Mouse (Mus musculus): Measurements from ENCODE around the gene Col4a3. TPM values are rescaled to one million over a fixed set of nuclear protein-coding genes. Genes with fewer than 3 reads are reported as not detected.

The Col4a3 gene
- polyA plus RNA-seq, 1 experiment from 2014 or later, result 0.14 TPM

GRCm38 (mm10) chr1:82762274-82762673, 175.6 kb downstream of the Col4a3 start:
- WGBS, result 81% methylated on average over 1 of the region's 1 CpGs
- Histone ChIP-seq H3K27ac (no peak overlapping the region), H3K4me3 (no peak overlapping the region), H3K4me2 (replicated peaks) (no peak overlapping the region), H3K4me1 (no peaks in the 10 kb centered on the region), H3K27me3 (no peaks in the 10 kb centered on the region), H3K36me3 (peaks cover 21% of the 10 kb centered on the region; the same call in 1 of the 2 replicates), H3K9ac (no peak overlapping the region), H3K9me3 (replicated peaks) (no peaks in the 10 kb centered on the region)
- no peak for ATAC-seq (ENCODE audit: low FRiP score)

- no peaks in the 10 kb centered on the region for H3K27me3 ChIP-seq
- no peak for ATAC-seq (ENCODE audit: low FRiP score)
- 78% methylated on average over 1 of the region's 1 CpGs for WGBS
Observed at GRCm38 (mm10) chr1:82766227-82766626, 179.5 kb downstream of the Col4a3 start.

GRCm38 (mm10) chr1:82766641-82767040, 179.9 kb downstream of the Col4a3 start:
- H3K9me3 ChIP-seq (replicated peaks), result no peaks in the 10 kb centered on the region
- no peak overlapping the region for H3K27ac ChIP-seq
- H3K4me2 ChIP-seq (replicated peaks), result no peak overlapping the region
- H3K4me3 ChIP-seq, result no peak overlapping the region
- no peak overlapping the region for H3K9ac ChIP-seq
- no peak for ATAC-seq (ENCODE audit: low FRiP score)
- peaks cover 16% of the 10 kb centered on the region; the same call in 1 of the 2 replicates for H3K36me3 ChIP-seq
- no peaks in the 10 kb centered on the region for H3K4me1 ChIP-seq
- WGBS, result 81% methylated on average over 4 of the region's 4 CpGs
- no peaks in the 10 kb centered on the region for H3K27me3 ChIP-seq

More at GRCm38 (mm10) chr1:82766227-82766626, 179.5 kb downstream of the Col4a3 start:
- no peak overlapping the region for H3K4me2 ChIP-seq (replicated peaks)
- no peak overlapping the region for H3K27ac ChIP-seq
- H3K36me3 ChIP-seq, result peaks cover 19% of the 10 kb centered on the region; the same call in 1 of the 2 replicates
- no peak overlapping the region for H3K9ac ChIP-seq
- no peaks in the 10 kb centered on the region for H3K4me1 ChIP-seq
- H3K4me3 ChIP-seq, result no peak overlapping the region
- no peaks in the 10 kb centered on the region for H3K9me3 ChIP-seq (replicated peaks)

GRCm38 (mm10) chr1:82768269-82768668, 181.5 kb downstream of the Col4a3 start, which contains the start of gene Tm4sf20:
Gene Tm4sf20, minus strand, starts transcription at chr1:82768461.
- Histone ChIP-seq H3K27ac (no peak within 1 kb of the TSS), H3K4me1 (no peaks in the 10 kb centered on the region), H3K9ac (no peak within 1 kb of the TSS), H3K27me3 (no peaks in the 10 kb centered on the region), H3K4me2 (replicated peaks) (no peak within 1 kb of the TSS), H3K9me3 (replicated peaks) (no peaks in the 10 kb centered on the region), H3K36me3 (0 out of 2 replicates have a peak, but pooled peaks cover 4% of the 10 kb centered on the region), H3K4me3 (no peak within 1 kb of the TSS)
- ATAC-seq (ENCODE audit: low FRiP score), result no peak
- WGBS, result 75% methylated on average over 5 of the region's 5 CpGs

GRCm38 (mm10) chr1:82771022-82771586, 184.4 kb downstream of the Col4a3 start, which contains the start of gene Gm47791:
Gene Gm47791, minus strand, starts transcription at chr1:82771243.
- H3K4me2 ChIP-seq (replicated peaks), result no peak within 1 kb of the TSS
- no peaks in the 10 kb centered on the region for H3K9me3 ChIP-seq (replicated peaks)
- WGBS, result 84% methylated on average over 12 of the region's 15 CpGs
- no peaks in the 10 kb centered on the region for H3K27me3 ChIP-seq
- H3K4me3 ChIP-seq, result no peak within 1 kb of the TSS
- no peak within 1 kb of the TSS for H3K27ac ChIP-seq
- 0 out of 2 replicates have a peak, but pooled peaks cover 4% of the 10 kb centered on the region for H3K36me3 ChIP-seq
- H3K9ac ChIP-seq, result no peak within 1 kb of the TSS
- no peak for ATAC-seq (ENCODE audit: low FRiP score)
- no peaks in the 10 kb centered on the region for H3K4me1 ChIP-seq

Other genes starting within 250 kb of the Col4a3 start
- 0.25 and 0.26 TPM in 2 replicates for gene Col4a4, start 72 bp upstream of the Col4a3 start, polyA plus RNA-seq (2016; fragmentation: Nextera tagmentation; extraction: Ambion mirVana)
- gene Mff, start 138.0 kb downstream of the Col4a3 start, polyA plus RNA-seq (2016; fragmentation: Nextera tagmentation; extraction: Ambion mirVana), result 259 and 278 TPM in 2 replicates
- gene Tm4sf20, start 181.5 kb downstream of the Col4a3 start, polyA plus RNA-seq (2016; fragmentation: Nextera tagmentation; extraction: Ambion mirVana), result 0.16 TPM in 1 of 2 replicates, not detected in the other
- gene Gm47791, start 184.3 kb downstream of the Col4a3 start, polyA plus RNA-seq (2016; fragmentation: Nextera tagmentation; extraction: Ambion mirVana), result not detected in 2 replicates